Mouse (Mus musculus) c-Kit-positive CD71-positive TER-119-negative erythroid progenitor cells, embryonic 14.5 days (primary cell): ENCODE data around the gene Tcam1.
"Not testable (repeated sequence)": the region's sequence is repeated elsewhere in the genome, so short reads cannot be mapped to it uniquely, and the experiment has no call there.

ENCODE experiments used
- DNase-seq: peaks from one replicate; pipeline ENCODE4 v3.0.0-alpha.2; 2013; ENCODE audit warnings: low read depth

The Tcam1 gene

DNA sequence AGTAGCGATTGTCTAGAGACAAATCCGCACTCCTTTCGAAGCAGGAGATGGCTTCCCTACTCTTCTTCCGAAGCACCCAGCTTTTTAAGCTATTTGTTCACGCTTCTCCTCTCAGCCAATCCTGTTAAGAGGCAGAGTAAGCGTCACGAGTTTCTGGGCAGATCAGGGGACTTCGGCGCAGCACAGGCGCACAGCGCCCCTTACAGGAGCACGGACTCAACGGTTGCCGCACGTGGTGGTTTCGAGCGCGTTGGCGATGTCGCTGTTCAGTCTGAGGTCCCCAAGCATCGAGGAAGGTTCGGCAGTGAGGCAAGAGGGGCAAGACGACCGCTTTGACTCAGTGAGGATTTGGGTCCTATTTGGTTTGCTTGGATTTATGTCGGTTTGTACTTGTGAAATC lies at the start of gene Tcam1:
Gene Tcam1 (plus strand): TSS at position 219 of the 400 bp plus-strand sequence.
- peak; percentile 92 for DNase-seq

DNA sequence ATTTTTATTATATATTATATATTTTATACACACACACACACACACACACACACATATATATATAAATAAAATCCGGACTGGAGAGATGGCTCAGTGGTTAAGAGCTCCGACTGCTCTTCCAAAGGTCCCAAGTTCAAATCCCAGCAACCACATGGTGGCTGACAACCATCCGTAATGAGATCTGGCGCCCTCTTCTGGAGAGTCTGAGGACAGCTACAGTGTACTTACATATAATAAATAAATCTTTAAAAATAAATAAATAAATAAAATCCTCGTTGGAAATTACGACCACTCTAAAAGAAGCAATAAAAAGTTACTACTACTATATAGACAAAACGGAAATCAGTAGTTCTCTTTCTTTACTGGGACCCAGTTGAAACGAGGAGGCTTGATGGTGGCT lies 42.5 kb upstream of the Tcam1 start:
- DNase-seq: not testable (repeated sequence)

DNA sequence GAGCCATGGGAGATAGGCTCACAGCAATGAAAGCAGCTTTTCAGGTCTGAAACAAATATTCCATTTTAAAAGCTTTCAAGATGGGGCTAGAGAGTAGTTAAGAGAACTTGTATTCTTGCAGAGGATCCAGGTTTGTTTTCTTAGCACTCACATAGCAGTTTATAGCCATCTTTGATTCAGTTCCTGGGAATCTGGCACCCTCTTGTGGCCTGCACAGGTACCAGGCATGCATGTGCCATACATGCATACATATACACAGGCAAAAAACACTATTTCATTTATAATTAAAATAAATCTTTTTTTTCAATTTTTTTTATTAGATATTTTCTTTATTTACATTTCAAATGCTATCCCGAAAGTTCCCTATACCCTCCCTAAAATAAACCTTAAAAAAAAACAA lies 29.6 kb upstream of the Tcam1 start:
- DNase-seq: no peak

DNA sequence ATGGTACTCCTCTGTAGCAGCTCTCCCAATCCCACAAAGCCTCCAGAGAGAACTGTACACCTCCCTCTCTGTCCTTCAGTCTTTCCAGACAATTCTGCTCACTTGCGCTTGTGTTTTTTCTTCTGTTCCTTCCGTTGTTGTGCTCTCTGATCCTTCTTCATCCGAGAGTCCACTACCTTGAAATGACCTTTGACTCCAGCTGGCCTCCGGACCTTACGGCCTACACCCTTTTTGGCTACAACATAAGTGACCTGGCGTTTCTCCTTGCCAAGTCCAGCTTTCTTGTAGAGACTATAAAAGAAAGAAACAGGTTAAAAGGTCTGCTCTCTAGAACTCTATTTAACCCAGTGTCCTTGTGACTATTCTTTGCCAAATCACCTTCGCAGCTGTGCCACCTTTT lies 27.1 kb upstream of the Tcam1 start:
- no peak for DNase-seq

DNA sequence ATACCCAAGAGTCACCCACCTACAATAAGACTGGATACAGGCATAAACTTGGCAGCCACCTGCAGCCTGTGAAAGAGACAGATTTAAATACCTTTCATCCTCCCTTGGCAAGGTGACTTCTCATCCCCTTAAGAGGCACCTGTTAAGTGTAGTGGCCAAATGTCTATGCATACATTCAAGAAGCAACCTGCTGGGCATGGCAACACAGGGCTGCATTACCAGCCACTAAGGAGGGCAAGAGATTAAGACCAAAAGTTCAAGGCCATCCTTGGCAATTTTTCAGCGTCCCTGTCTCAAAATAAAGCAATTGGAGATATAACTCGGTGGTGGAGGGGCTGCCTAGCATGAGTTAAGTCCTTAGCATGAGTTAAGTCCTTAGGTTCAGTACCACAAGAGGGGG lies 21.7 kb upstream of the Tcam1 start:
- DNase-seq: no peak

DNA sequence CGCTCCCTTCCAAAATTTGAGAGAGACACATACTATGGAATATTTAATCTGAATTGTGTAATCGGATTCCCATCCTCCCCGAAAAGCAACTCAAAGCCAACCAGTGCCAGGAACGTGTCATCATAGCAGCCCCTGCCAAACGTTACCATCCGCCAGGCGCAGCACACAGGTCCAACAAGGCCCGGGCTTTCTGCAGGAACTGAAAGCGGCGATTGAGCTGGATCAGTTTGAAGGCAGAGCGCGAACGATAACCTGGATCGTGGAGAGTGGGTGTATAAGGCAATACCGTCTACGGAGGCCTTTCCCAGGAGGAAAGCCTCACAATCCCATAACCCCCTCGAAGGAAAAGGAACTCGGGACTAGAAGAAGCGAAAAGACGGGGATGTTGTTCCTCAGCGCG lies 21.3 kb upstream of the Tcam1 start:
- DNase-seq: no peak

DNA sequence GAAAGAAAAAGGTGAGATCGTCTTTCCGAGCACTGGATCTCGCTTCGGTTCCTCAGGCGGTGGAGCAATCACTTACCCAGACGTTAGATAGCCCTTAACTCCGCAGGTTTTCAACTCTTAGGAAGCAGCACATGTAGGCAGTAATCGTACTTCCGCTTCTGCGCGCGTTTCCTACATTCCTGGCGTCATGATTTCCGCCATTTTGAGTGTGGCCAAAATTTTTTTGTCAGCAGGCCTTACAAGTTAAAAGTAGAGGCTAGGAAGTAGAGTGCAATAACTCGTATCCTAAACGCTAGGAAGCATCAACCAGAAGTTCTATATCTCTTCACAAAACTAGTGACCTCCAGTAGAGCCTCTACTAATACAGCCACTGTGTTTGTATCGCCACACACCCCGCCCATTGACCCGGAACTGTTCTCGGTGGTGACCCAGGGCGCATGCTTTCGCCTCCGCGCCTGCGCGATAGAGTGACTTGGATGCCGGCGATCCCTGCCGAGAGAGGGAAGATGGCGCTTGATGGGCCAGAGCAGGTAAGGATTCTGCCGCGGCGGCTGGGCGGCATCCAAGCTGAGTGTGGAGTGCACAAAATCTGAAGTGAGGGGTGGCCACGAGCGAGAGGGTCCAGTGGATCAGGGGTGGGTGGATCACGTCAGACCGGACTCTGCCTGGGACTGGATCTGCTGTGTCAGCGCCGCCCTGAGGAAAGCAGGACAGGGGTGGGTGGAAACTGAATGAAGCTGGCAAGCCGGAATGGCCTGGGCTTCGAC lies 20.6 kb upstream of the Tcam1 start, which contains the start of the genes Ftsj3 and Psmc5:
Gene Ftsj3 (minus strand): TSS at position 395 of the 767 bp plus-strand sequence.
Gene Psmc5 (plus strand): TSS at position 470 of the 767 bp plus-strand sequence.
- DNase-seq: peak; percentile 96

DNA sequence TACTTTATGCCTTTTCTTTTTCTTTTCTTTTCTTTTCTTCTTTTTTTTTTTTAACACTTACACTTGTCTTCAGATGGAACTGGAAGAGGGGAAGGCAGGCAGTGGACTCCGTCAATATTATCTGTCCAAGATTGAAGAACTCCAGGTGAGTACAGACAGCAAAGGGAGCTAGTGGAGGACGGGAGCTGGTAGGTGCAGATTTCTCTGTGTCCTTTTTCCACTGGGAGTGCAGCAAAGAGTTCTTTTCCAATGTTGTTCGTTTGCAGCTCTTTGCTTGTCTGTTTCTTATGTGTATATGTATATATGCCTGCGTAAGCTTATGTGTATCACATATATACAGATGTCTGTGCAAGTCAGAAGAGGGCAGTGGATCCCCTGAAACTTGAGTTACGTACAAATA lies 19.7 kb upstream of the Tcam1 start:
- DNase-seq: no peak

DNA sequence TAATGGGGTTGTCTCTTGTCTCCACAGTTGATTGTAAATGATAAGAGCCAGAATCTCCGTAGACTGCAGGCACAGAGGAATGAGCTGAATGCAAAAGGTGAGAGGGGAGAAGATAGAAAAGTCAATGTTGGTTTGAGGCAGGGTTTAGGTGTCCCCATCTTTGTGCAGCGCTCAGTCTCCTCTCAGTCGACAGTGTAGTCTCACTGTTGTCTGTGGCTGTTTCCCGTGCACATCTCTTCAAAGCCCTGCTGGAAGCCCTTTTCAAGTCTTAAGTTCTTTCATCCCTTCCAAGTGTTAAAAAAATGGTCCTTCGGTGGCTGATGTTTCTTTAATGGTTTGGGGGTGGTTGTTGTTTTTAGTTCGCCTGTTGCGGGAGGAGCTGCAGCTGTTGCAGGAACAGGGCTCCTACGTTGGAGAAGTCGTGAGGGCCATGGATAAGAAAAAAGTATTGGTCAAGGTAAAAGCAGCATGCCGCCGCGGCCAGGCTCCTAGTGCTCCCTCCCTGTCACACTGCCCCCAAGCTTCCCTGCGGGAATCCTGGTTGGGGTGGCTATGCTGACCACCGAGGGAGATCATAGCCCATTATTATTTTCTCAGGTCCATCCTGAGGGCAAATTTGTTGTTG lies 15.5 kb upstream of the Tcam1 start:
- DNase-seq: no peak

DNA sequence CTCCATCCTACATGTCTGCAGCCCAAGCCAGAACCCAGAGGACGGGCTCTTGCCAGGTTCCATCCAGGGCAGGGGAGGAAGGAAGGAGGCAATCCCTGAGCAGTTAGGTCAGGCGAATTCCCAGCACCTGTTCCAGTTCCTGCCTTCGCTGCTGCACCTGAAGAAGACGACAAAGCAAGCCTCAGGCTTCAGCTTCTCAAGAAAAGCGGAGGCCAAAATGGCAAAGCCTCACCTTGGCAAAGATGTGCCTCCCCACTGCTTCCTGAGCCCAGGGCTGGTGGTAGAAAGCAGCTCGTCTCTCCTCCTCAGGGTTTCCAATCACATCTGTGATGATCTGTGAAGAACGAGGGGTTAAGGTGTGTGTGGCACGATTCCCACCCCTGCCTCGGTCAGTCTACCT lies 12.5 kb upstream of the Tcam1 start:
- DNase-seq: no peak

DNA sequence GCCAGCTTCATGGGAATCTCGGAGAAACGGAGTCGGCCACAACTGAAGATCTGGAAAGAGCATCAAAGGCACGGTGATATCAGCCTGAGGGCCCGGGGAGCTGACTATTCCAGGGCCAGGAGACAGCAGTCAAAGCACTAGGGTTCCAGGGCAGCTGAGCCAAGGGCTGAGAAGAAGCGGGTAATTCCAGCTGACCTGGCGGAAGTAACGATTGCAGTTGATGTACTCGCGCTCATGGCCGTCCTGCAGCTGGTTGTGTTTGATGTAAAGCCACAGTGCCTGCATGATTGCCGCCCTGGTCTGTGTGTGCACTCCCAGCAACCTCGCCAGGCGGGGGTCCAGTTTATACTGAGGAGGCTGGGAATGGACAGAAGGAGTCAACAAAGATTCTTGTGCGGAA lies 11.5 kb upstream of the Tcam1 start:
- no peak for DNase-seq

DNA sequence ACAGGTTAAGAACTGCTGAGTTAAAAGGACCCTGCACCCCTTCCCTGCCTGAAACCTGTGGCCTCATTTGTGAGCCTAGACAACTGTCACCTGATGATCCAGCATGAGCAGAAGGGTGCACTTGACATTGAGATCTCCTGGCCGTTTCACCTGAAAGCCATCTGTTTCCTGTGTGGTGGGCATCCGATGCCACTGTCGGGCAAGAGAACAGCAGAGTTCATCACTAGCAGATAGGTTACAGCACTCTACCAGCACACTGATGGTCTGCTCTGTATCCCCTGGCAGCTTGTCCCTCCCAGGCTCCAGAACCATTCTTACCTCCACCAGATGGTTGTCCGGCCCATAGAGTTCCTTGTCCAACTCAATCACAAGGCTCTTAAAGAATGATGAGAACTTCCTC lies 10.9 kb upstream of the Tcam1 start:
- no peak for DNase-seq

DNA sequence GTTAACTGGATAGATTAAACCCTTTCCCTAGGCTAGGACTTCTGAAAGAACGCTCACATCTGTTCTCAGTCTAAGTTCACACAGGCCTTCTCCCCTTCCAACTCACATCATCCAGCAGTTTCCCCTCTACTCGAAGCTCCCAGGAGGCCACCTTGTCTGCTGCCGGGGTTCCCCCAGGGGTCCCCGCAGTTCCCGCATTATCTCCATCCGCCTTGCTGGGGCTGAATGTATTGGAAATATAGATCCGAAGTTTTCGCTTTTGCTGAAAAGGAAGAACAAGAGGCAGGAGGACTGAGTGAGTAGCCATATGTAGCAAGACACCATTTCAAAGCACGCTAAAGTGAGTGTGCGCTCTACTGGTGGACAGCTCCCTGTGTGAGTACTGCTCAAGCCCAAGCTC lies 10.0 kb upstream of the Tcam1 start:
- no peak for DNase-seq

DNA sequence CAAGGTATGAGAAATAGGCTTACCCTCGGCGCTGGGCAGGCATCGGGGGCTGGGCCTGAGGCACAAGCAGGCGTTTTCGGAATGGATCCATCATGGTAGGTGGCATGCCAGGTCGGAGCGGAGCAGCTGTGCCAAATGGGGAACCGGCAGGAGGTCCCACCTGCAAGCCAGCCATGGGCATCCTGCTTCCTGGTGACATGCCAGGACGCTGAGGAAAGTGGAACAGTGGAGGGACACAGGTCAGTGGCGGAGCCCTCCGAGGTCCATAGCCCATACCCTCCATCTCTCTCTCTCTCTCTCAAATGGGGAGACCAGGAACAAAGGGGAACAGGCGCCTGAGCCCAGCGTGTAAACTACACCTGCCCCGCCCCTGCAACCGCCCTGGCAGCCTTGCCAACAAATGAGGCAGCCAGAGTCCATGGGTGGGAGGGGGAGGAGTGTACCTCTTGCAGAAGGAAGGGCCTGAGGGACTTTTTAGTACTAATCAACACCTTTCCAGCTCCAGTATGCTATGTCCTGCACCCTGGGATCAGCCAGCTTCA lies 9.1 kb upstream of the Tcam1 start:
- no peak for DNase-seq

DNA sequence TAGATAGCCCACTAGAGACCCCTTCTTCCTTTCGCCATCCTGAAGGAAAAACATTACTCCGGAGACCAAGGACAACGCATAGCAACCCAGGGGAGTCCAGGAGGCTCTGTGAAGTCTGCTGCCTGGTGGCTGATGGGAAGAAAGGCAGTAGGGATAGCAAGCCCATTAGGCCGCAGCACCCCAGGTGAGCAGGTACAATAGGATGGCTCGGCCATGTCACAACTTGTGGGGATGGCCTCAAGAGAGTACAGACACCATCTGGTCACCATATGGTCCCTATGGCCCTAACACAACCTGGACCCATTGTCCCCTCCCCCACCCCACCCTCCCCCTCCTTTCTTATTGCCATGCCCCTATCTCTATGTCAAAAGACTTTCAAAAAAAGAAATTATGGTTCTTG lies 8.6 kb upstream of the Tcam1 start:
- no peak for DNase-seq

DNA sequence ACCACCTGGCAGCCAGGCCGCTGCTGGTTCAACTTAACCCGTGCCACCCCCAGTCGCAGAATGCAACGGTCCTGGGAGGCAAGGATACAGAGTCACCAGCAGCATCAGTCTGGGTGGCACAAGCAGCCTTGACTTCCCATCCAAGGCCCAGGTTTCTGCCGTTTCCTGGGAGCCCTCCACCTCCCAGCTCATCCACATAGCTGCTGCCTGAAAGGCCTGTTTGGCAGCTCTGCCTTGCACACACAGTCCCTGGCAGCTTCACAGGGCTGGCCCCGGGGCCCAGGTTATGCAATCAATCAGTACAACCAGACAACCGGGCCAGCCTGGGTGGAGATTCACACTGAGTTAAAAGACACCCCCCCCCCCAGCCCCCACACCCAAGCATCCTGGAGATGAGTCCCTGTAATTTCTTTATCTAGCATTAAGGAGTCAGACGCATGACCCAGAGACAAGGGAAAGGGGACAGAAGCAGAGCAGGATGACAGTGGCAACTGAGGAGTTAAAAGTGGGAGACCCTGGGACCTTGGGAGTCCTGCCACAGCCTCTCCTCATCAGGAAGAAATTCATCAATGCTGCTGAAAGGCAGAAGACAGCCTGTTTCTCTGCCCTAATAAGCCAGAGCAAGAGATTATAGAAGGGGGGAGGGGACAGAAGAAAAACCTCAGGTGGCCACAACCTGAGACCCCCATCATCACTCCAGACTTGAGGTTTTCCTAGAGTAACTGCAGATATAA lies 8.0 kb upstream of the Tcam1 start:
- no peak for DNase-seq

DNA sequence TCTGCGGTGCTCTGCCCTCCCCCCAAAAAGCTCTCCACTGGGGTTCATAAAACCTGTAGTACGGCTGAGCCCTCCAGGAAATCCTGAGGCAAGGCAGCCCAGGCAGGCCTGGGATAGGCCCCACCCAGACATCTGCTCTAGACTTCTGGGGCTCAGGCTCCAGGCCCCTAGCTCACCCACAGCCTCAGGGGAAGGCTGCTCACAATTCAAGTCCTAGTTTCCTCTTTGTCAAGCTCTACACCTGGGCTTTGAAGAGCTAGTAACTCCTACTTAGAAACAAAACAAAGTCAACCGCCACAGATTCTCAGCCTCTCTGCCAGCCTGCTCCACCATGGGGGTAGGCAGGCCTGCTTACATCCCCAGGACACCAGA lies 7.4 kb upstream of the Tcam1 start:
- DNase-seq: no peak

DNA sequence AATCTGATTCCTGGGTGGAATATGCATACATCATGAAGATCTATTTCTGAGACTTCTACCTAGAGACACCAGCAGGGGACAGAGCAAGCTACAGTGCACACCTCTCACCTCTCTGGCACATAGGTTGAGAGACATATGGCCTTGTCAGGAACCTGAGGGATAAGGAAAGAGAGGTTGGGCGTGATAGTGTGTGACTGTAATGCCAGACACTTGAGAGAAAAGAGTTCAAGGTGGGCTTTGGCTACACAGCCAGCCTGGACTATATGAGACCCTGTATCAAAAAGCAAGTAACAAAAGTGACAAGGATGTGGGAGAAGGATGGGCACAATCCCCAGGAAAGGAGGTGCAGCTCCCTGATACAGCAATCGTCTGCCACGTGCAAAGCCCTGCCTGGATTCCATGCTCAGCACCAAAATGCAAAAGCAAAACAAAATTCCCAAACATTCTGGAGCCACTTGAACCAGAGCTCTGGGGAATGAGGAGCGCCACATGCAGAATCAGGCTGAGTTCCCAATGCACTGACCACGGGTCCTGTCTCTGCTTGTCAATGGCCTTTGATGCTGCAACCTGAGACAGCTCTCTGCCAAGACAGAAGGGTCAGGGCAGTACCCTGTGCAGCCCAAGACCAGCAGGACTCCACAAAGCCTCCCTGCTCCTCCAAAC lies 5.2 kb upstream of the Tcam1 start:
- DNase-seq: no peak

DNA sequence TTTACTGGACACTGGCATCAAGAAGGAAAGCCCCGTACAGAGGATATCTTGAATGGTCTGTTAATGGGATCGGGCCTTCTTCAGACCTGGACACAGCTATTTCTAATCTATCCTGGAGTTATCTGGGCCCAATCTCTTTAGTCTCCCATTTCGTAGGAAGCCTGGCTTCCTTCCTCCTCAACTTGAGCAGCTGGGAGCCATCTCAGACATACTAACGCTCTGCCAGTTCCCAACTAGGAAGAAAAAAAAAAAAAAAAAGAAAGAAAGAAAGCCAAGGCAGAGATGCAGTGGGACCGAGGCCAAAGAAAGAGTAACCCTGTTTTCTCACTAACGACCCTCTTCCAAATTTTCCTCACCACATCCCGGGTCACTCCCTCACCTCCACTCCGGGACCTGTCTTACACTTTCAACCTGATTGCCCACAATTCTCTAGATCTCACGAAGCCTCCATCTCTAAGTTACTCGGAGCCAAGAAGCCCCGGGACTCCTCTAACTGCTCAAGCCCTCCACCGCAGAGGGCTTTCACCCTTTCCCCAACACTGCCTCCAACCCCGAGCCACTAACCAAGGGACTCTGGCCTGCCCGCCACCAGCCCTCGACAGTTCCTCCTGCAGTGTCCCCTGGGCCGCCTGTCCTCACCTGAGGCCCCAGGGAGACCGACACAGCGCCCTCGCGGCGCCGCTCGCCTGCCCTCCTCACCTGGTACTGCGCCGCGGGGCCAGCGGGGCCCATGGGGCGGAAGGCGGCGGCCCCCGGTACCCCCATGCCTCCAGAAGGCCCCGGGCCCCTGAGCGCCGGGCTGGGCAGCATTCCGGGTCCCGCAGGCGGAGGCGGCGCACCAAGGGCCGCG lies 4.5 kb upstream of the Tcam1 start:
- no peak for DNase-seq

DNA sequence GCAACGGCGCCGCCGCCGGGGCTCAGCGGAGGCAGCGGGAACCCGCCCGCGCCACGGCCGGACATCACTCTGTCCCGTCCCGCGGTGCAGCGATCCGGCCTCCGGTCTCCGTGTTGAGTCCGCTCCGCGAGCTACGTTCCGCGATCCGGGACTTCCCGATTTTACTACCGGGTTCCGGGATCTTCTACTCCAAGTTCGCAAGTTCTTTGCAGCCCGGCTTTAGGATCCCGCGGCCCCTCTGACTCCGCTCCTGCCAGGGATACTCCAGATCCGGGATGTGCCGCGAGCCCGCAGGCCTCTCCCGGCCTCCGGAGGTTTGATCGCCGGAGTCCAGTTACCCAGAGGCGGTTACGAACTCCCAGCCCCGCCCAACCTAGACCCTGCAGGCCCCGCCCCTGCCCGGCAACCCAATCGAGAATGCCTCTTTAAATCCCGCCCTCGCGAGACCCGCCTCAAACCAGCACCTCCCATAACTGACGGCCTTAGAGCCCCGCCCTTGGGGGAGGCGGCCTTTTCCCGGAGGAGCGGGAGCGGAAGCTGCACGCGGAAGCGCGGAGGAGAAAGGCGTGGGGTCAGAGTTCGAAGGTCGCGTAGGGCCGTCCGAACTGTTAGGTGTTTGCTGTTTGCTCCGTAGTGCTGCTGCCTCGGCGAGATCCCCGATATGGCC lies 3.7 kb upstream of the Tcam1 start, which contains the start of gene Smarcd2:
Gene Smarcd2 (minus strand): TSS at position 329 of the 667 bp plus-strand sequence.
- DNase-seq: peak; percentile 98

DNA sequence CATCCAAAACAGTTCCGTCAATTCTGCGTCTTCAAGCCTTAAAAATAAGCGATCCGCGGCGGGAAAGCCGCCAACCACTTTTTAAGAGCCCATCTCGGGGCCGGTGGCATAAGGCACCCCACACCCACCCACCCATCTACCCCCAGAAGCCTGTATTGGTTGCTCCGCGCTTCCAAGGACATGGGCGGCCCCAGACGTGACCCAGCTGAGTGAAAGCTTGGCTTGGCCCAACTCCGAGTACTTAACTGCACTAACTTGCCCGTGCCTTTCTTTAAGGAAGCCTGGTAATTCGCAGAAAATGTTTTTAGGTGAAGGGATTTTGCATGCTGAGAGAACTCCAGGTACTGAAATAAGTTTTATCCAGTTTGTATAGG lies 3.2 kb upstream of the Tcam1 start:
- DNase-seq: no peak
